Mouse (Mus musculus) 3T3-L1 (cell line): ENCODE measurements around the gene Olfr788.

Source experiments
- DNase-seq: peaks from one replicate; pipeline ENCODE4 v3.0.0-alpha.2; 2015; ENCODE audit warnings: low read depth, low spot score

Gene Olfr788

DNA sequence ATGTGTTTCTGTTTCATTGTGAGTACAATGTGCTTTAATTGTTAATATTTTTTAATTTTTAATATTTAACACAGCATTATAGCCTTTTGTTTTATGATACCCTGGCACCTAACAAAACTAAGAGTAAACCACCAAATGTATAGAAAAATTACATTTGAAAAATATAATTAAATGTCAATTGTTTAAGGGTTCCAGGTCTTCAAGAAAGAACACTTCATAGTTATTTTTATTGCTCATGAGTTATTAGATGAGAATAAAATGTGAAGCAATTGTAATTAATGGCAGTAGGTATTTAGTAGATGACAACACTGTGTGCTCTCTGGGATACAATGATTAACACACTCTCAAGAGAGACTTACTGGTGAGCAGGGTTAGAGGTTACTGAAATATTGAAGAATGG, at the start of gene Olfr788:
Gene Olfr788 (plus strand): TSS at position 301 of the 400 bp plus-strand sequence.
- no peak for DNase-seq

- no peak for DNase-seq
These were observed 43.8 kb upstream of the Olfr788 start, which contains the start of gene Olfr786 for GRCm38 (mm10) chr10:129427006-129427405. Gene Olfr786 (plus strand): TSS chr10:129427306.

GRCm38 (mm10) chr10:129461562-129461961, 9.2 kb upstream of the Olfr788 start, which contains the start of gene Olfr787:
Gene Olfr787 (plus strand): TSS chr10:129461862.
- no peak for DNase-seq

GRCm38 (mm10) chr10:129473256-129473655, 2.5 kb downstream of the Olfr788 start:
- DNase-seq = no peak

- no peak for DNase-seq
These were observed 2.9 kb downstream of the Olfr788 start for GRCm38 (mm10) chr10:129473723-129474122.

DNA sequence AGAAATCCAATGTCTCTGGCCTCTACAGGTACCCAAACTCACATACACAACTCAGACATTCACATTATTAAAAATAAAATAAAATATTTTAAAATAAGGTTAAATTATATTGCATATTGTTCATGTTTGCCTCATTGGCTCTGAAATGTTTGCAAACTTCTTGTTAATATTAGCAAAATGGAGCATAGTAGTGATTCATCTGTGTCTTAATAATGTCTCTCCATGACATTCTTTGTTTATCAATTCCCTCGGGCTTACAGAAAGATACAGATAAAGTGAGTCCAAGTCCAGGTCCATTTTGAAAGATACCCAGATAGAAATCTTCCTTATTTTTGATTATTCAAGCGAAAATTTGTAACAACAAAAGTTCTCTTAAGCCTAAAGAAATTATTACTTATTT, 13.7 kb downstream of the Olfr788 start, which contains the start of gene Olfr789:
Gene Olfr789 (plus strand): TSS at position 301 of the 400 bp plus-strand sequence.
- no peak for DNase-seq

DNA sequence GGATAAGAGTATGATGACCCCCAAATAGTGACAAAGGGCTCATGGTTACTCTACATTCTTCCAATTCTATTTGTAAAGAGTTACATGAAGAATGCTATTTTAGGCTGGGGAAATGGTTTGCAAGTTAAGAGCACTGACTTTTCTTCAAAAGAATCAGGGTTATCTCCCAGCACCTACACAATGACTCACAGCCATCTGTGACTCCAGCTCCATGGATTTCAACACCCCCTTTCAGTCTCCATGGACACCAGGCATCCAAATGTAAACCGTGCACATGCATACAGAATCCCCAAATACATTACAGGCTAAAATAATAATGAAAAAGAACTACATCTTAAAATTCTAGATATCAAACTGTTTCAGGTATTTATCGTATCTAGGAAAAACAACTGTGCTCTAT, 19.3 kb downstream of the Olfr788 start:
- DNase-seq = no peak

- no peak for DNase-seq
These were observed 27.4 kb downstream of the Olfr788 start, which contains the start of gene Olfr790 for GRCm38 (mm10) chr10:129498192-129498591. Gene Olfr790 (plus strand): TSS chr10:129498492.

GRCm38 (mm10) chr10:129521492-129521891, 50.7 kb downstream of the Olfr788 start, which contains the start of gene Olfr791:
Gene Olfr791 (plus strand): TSS chr10:129521792.
- DNase-seq = no peak
